Mouse (Mus musculus): ENCODE measurements at regions not wholly inside any gene's neighbourhood (a gene's known extent, or its start where the extent isn't known, plus 50 kb on each side); places are given as distances from the start of the nearest gene placed in this dataset.
A peak's percentile ranks its signal among the peaks of the same experiment; 100 is the strongest.

DNA sequence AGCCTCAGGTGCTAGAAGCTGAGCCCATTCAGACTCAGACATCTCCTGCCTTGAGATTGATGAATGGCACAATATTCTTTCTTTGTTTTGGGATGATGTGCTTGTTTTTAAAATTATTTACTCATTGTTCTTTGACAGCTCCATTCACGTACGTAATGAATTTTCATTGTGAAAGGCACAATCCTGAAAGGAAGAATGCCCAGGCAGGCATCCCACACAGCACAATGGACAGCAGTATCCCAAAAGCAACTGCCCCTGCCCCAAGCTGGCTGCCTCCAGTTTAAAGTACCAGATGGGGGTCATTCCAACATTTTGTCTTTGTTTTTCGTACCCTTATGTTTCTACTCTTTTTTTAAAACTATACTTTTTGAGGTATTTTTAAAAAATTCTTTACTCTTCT is 210.9 kb upstream of the St8sia2 start:
- DNase-seq: no peak

GRCm38 (mm10) chr7:74200661-74201060 is 187.2 kb upstream of the St8sia2 start:
- DNase-seq: peak in 1 of 2 experiments; percentile 28

GRCm38 (mm10) chr7:74198796-74199195 is 185.3 kb upstream of the St8sia2 start:
- no peak for DNase-seq

DNA sequence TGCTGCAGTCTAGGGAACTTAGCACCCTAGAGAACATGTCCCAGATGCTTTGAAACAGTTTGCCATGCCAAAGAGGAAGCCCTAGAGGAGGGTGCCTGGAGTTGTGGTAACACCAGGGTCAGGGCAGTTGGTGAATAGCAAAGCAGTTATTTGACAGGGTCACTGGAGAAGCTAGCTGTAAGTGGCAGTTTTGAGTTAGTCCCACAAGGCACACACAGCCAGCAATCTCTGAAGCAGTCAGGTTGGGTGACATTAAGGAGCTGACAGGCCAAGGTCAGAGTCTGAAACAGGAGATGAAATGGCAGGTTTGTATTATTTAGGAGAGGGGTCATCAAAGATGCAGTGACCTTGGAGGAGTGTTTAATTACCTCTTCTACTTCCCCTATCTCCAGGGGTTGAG is 171.2 kb upstream of the St8sia2 start:
- DNase-seq: no peak

- no peak for DNase-seq
Measured at GRCm38 (mm10) chr7:74174206-74174605, 160.7 kb upstream of the St8sia2 start.

GRCm38 (mm10) chr7:74173230-74173612 is 159.7 kb upstream of the St8sia2 start:
- DNase-seq: no peak

DNA sequence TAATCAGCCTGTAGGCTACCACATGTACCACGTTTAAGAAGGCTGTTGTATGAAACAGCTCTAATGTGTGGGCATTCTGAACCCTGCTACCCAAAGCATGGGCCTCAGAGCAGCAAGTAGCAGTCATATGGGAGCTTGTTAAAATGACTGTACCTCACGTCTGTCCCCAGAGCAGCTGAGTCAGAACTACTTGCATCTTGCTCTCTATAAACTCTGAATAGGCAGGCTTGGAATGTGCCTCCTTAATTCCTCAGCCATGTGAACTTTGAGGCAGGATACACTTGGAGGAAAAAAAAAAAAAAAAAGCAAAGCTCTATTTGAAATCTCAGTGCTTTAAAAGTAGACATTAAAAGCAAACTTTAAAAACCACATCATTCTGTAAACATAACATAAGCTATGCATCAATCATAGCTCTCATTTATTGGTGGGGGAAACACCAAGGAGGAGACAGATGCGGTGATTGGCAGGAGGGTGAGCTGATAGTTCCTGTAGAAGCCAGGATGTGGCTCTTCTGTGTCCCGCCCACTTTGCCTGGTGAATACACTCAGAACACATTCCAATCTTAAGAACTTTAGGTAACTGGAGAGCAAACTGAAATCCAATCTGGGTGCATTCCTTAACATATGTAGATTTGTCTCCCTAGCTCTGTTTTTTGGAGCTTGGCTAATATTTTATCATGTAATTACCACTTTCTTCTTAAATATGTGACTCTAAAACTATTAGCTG is 159.2 kb upstream of the St8sia2 start:
- no peak for DNase-seq

DNA sequence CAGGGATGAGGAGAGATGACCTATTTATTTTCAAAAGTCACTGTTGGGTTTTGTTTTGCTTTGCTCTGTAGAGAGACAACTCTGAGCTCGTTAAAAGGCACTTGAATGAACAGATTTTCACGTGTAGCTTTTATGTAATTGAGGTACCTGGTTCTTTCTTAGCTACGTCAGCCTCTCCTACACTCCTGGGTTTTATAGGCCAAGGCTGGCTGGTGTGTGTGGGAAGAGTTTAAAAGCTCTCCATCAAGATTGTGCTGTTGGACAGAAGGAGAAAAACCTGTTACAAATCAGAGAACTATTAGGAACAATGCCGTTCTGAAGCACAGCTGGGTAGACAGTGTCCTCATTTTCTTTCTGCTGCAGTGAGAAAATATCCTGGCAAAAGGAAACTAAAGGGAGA is 138.1 kb upstream of the St8sia2 start:
- no peak for DNase-seq

GRCm38 (mm10) chr7:74143236-74143635 is 129.7 kb upstream of the St8sia2 start:
- no peak for DNase-seq

DNA sequence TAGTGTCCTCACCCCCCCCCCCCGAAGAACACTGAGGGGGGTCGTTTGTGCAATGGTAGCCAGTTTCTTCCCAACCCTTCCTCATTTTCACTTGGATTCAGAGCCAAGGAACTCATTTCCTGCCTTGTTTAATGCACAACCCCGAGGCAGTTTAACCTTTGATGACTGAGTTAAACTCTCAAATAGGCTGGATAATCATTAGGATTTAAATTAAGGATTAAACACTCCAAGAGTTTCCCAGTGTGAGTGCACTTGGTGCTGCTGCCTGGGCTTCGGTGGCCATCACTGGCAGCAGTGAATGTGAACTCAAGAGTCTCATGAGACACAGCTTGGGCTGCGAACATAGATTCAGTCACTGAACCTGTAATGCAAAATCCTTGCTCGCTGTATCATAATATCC is 124.7 kb upstream of the St8sia2 start:
- peak; percentile 21 to 31 for DNase-seq

- no peak for DNase-seq
Measured at GRCm38 (mm10) chr7:74130206-74130836, 116.8 kb upstream of the St8sia2 start.

GRCm38 (mm10) chr7:74112071-74112470 is 98.6 kb upstream of the St8sia2 start:
- no peak for DNase-seq

DNA sequence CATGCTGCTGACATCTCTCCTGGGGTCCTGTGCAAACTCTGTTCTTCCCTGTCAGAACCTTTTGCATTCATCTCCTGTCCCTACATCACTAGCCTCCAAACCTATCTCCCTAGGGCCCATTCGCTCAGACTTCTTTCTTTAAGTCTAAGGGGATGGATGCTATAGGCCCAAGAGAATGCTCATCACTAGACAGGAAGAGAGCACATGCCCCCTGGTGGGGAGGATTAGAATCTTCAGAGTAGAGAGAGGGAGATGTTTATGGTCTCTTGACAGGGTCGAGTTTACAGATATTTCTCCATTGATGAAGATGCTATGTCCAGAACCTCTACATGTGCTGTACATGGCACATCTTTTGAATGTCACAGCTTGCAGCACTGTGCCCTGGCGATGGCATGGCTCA is 94.9 kb upstream of the St8sia2 start:
- peak in 1 of 2 experiments; percentile 30 for DNase-seq

DNA sequence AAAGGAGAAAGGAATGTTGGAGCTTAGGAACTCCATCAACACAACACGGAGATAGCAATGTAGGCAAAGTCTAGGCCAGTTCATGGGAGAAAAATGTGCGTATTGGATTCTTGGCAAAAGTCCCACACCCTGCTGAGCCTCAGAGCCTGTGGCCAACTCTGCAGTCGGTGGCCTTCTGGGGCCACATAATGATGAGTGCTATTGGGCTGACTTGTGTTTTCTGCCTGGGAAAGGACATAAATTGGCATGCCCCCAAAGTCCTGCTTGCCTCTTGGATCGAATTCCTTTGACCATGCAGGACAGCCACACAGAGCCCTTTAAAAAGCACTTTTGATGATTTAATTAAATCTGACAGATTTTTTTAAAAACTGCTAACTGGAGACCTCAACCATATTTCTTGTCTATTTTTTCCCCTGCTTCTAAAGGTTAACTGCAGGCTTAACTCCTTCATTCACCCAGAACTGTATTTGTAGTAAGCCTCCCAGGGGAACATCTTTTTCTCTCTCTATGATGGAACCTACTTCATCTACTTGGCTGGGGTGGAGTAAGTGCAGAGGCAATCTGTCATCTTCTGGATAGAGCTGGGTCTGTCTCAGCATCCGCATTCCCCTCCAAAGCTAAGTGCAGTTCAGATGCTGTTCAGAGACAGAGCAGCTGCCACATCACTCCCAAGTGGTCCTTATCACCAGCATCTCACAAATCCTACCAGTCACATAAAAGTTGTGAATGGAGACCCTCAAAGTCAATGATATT is 93.9 kb upstream of the St8sia2 start:
- peak; percentile 14 to 18 for DNase-seq

DNA sequence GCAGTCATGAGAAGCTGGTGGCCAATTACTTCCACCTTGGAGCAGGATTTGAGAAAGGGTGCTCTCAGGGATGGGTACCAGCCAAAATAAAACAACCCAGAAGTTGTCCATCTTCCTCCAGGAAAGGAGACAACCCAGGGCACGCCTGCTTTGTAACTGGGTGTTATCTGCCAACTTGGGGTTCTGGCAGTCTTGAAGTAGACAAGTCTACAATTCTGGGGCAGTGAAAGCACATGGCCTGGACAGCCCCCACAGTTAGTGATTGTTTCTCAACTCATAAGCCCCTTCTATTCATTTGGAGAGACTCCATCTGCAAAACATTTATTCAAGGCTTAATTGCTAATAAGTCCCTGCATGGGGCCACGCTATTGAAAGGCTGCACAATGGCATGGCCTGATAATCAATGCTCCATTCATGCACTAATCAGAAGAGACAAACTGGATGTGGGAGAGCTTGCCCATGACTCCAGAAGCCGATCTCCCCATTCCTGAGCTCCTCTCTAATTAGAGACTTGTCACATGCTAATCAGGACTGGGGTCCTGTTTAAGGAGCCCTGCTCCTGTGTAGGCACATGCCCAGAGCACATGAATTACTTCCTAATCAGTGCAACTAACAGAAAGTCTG is 78.0 kb upstream of the St8sia2 start:
- DNase-seq: no peak

GRCm38 (mm10) chr7:74080846-74081235 is 67.4 kb upstream of the St8sia2 start:
- no peak for DNase-seq

DNA sequence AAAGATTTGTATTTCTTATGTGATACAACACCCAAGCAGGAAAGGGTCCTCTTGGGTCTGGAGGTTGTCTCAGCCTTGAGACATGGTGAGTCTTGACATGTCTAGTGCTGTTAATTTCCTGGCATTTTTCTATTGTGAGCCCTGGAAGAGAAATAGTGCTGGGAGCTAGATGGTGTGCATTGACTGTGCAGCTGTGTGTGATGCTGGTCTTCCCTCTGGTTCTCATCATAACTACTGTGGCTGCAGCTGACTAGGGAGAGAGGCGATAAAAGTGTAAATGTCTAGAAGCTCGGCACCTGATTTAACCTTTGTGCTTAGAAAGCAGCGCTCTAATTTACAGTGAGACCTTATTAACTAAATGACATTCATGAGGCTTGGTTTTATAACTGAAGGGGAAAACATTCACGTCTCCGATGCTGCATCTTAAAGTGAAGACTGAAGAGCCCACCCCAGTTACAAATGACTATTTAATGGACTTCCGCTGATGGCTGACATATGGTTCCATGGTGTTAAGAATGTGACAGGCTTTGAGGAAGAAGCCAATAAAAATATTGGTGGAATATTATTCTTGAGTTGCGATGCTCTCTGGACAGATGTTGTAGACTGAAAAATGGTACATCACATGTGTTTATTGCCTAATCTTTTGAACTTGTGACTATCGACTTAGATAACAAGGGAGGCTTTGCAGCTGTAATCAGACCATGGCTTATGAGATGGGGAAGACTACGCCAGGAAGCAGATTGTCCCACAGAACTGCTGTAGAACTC is 66.8 kb upstream of the St8sia2 start:
- DNase-seq: peak in 1 of 2 experiments; percentile 2

- no peak for DNase-seq
Measured at GRCm38 (mm10) chr7:74072632-74073031, 59.1 kb upstream of the St8sia2 start.

DNA sequence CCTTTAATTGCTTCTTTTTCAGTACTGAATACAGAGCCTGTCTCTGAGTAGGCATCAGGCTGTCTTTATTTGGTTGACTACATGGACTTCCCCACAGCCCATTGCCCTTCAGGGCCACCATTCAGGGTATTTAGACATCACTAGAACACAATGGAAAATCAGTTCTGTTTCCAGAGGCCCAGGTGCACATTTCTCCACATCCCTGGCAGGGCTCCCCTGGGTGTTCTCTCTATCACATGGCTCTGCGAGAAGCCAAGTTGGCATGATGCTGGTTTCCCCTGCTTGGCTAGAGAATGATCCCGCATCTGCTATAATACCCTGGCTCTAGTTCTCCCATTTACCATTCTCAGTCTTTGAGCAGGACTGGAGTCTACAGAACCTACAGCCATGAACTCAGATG is 57.3 kb upstream of the St8sia2 start:
- no peak for DNase-seq

DNA sequence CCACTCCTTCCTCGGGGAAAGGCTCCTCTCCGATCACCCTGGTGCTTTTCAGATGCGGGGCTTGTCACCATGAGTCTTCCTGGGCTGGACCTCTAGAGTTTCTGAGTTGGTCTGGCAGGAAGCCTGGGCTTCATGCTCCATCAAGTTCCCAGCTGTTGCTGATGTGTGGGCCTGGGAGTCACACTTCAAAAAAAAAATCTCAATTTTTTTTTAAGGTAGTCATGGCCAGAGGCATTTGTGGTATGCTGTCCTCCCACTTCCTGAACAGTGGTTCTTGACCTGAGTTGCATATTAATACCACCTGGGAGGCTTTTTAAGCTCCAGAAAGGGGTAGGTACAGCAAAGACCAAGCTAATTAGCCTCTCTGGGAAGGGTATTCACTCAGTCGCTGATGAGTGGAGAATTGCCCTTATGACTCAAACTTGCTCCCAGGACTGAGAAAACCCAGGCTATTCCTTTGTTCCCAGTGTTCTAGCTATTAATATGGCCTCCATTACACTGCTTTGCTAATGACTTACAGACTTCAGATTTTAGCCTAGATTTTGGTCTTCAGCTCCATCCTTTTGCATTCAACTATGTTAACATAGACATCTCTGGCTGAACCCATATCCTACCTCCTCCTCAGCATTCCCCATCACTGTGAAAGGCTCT is 52.1 kb upstream of the St8sia2 start:
- peak; percentile 37 to 41 for DNase-seq

All from kidney, postnatal 36 days (tissue).